Mouse (Mus musculus) gonadal fat pad, adult 2 months (tissue): ENCODE measurements around the gene Abr. TPM values are rescaled to one million over a fixed set of nuclear protein-coding genes. Genes with fewer than 3 reads are reported as not detected.

Experiments used
- DNase-seq: peaks from one replicate; pipeline ENCODE4 v3.0.0-alpha.2; 2012; ENCODE audit warnings: low read depth
- polyA plus RNA-seq: library from polyadenylated mRNA; depleted of rRNA; stranded (reverse); fragments of >200 nt; gene quantifications from 2 replicates; pipeline ENCODE4 v1.2.3, GENCODE M21; 2012

The Abr gene
- polyA plus RNA-seq, 1 experiment, result 39.9 TPM

GRCm38 (mm10) chr11:76569436-76569835, 52.7 kb downstream of the Abr start:
- DNase-seq, result no peak

GRCm38 (mm10) chr11:76566081-76566480, 56.0 kb downstream of the Abr start:
- no peak for DNase-seq

DNA sequence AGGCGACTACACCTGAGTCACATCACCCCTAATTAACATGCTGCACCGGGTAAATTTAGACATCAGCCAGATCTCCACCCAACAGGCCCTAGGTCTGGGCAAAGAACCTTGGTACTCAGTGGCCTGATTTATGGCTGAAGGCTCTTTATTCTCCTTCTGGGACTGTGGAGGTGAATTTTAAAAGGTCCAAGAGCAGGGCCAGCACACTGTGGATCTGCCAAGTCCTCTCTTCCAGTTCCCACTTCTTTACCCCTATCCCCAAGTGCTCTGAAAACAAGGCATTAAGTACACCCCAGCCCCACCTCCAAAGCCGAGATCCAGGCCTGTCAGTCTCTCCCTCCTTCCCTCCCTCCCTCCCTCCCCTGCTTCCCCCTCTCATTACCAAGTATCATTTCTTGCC, 59.5 kb downstream of the Abr start:
- DNase-seq, result no peak

DNA sequence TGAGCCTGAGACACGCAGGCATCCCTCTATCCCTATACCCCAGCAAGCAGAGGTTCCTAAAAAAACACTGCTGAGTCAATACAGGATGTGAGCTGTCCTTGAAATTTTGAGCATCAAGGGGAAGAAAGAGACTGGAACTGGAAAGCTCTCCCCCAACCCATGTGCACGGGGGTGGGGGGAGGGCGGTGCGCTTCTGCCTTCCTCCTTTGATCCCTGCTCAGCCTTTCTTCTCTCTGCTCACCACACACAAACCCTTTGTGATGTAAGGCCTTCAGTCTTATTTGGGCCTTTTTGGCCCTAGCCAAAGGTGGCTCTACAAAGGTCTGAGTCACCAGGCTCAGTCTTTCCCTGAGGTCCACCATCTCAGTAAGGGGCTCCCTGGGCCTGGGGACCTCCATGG, 59.9 kb downstream of the Abr start:
- no peak for DNase-seq

DNA sequence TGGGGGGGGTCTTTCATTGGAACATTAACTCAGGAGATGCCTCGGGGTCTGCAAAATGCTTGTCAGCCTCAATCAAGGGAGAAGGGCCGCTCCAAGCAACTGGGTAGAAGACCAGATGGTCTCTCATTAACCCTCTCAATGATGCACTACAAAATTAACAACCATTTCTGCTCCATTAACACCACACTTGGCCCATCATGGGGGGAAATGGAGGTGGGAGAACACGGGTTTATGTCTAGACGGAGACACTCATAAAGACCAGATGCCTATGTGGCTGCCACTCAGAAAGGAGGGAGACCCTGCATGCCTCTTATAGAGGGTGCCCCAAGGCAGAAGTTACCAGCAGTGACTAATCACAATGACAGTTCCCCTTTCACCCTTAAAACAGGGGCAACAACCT, 64.3 kb downstream of the Abr start:
- DNase-seq, result no peak

DNA sequence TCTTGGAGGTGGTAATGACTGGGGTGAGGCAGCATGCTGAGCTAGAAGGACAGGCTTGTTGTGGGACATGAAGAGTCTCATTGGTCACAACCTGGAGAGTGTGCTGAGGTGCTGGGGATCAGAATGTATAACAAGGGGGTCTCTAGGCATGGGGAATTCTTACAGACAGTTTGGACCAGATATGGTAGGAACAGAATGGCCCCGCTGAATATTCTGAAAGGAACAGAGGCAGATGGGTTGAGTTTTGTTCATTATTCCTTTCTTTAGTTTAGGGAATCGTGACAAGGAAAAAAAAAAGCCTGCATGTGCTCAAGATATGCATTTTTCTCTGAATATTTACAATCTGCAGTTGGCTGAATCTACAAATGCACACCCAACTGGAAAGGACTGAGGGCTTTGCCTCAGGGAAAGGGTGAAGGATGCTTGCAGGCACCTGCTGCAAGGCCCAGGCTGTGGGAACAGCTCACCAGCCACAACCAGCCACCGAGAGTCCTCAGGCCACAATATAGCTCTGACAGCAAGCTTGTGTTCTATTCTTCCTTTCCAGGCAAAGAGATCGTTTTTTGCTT, 73.9 kb downstream of the Abr start:
- DNase-seq, result no peak

DNA sequence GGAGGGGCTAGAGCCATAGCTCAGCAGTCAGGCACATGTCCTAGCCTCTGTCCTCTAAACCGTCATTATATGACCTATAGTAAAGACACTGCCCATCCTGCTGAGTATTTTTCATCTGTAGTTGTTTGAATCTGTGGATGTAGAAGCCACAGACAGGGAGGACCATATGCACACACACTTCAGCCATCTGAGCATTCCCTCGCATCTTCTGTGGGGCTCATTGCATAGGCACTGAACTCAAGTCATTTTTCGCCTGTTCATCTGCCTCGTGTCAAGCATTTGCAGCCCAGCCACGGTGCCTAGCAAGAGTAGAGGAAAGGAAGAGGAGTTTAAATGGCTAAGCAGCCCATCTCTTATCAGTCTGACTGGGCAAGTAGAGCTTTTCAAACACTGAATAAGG, 74.7 kb downstream of the Abr start:
- DNase-seq, result no peak

DNA sequence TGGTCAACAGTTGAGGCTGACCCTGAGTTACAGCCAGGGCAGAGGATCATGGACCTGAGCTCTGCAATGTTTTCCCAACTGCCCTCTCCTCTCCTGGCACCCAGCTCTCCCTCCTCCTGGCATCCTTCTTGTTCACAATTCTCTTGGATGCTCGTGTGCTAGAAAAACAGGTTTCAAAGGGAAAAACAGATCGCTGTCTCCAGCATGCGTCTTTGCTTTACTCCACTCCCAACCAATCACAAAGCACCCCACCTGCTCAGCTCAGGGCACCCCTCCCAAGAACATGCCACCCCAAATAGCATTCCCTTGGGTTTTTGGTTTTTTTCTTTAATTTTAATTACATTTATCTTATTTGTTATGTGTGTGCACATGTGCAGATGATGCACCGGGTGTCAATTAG, 75.7 kb downstream of the Abr start:
- DNase-seq, result no peak

DNA sequence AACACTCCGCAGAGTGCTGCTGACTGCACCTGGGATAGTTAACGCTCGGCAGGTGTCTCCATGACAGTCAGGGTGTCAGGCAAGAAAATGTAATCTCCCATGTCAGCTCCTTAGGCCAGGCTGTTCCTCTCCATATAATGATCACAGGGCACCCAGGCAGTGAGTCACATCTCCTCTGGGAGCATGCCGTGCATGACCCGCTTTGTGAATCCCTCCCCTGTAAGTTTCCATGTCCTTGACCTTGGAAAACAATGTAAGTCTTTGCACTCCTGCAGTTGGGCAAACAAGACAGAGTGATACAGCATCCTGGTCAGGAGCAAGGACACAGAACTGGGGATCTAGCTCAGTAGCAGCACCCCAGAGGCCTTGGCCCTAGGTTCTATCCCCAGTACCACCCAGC, 78.8 kb downstream of the Abr start:
- no peak for DNase-seq

- DNase-seq, result no peak
Measured at GRCm38 (mm10) chr11:76540973-76541372, 81.1 kb downstream of the Abr start.

DNA sequence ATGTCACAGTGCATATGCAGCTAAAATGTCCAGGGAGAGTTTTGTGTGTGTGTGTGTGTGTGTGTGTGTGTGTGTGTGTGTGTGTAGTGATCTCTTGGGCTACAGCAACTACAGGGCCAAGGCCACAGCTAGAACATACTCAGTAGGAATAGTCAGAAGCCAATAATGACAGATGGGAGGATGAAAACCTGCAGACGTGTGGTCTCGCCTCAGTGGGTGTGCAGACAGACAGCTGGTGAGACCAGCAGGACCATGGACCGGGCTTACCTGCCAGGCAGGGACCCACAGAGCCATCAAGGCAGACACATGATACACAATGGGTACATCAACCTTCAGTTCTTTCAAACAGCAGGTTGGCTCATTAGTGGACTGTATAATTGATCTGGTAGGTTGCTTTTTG, 84.7 kb downstream of the Abr start:
- DNase-seq, result no peak

DNA sequence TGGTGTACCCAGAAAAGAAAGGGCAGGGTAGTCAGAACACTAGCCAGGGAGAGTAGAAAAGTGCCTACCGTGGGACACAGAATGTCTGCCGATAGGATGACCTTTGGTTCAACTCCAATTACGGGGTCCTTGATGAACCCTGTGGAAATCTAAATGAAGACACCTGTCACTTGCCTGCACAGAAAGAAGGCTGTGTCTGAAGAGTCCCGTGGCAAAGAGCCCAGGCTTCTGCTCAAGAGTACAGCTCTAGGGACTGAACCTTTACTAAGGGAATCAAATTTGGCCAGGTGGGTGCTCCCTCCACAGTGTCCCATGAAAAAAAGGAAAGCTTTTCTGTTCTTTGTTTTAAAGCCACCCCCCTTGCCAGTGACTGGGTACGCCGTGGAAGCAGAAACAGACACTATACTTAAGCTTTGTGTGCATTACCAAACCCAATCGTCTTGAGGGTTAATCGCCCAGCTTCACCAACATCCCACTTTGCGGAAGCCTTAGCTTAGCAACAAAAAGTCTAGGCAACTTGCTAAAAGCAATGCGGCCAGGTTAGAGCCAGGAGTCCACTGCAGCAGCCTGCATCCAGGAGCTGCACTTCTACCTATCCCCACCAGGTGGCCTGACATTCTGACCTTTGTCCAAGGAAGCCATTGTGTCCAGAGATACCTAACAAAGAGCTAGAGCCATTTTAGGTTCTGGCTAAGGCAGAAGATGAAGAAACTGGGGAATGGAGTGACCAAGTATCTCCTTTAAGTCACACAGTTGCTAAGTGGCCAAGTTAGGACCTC, 85.3 kb downstream of the Abr start:
- no peak for DNase-seq

DNA sequence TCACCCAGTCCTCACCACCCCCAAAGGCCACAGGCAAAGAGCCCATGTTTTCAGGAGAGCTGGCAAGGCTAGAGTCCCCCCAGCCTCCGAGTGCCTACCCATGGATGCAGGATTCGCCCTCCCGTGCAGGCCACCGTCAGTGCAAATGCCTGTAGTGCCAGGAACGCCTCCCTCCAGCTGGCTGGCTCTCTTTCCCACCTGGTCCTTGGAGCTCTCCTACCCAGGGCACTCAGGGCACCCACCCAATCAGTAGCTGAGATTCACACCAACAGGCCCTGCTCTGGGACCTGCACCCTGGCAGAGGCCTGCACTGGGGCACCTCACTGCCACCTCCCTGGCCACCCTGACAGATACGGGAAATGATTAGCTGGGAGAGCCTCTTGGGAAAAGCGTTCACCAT, 90.1 kb downstream of the Abr start:
- no peak for DNase-seq

GRCm38 (mm10) chr11:76530966-76531678, 91.0 kb downstream of the Abr start:
- no peak for DNase-seq

DNA sequence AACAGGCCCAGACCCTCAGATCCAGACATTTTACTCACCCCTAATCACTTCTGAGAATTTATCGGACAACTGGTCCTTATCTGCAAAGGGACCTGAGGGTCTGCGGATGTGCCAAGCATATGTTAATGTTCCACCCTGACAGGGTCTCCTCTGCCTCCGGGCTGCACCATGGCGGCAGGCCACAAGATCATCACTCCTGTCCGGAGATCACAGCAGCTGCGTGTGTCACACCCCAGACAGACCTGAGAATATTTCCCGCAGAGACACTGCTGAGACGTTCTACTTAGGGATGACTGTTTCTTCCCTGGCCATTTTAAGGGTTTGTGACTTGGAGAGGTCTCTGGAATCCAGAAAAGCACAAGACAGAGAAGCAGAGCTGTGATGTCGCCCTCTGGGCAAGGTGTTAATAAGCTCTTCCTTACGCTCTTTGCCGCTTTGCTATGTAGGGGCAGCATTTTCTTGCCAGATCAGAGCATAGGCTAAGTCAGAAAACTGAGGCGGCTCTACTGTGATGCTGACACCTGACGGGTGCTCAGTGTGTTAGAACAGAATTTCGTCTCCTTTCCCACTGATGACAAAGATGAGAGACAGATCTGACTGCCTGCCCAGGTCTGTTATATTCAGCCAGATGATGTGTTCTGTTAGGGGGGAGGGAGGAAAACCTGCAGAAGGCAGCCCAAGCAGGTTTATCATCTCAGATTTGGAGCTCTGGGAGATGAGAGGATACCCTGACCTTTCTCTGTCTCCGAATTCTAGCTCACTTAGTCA, 91.8 kb downstream of the Abr start:
- DNase-seq, result no peak

- no peak for DNase-seq
Measured at GRCm38 (mm10) chr11:76529352-76530141, 92.6 kb downstream of the Abr start.

GRCm38 (mm10) chr11:76525646-76526351, 96.3 kb downstream of the Abr start:
- no peak for DNase-seq

GRCm38 (mm10) chr11:76524947-76525346, 97.2 kb downstream of the Abr start:
- DNase-seq, result no peak

- no peak for DNase-seq
Measured at GRCm38 (mm10) chr11:76523356-76523755, 98.8 kb downstream of the Abr start.

DNA sequence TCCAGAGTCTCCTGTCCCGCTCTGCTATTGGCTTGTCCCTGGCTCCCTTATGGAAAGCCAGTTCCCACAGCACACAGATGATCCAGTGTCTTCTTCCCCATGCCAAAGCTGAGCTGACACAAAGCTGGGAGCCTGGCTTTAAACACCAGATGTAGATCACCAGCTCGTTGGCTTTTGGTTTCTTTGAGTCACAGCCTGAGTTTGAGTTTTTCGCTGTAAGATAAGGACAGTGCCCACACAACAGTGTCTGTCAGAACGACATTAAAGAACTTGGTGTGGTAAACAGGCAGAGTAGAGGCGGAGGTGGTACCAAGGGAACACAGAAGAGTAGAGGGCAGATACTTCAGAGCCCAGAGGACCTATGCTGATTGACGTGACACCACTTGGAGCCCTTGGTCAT, 101.2 kb downstream of the Abr start:
- DNase-seq, result no peak

DNA sequence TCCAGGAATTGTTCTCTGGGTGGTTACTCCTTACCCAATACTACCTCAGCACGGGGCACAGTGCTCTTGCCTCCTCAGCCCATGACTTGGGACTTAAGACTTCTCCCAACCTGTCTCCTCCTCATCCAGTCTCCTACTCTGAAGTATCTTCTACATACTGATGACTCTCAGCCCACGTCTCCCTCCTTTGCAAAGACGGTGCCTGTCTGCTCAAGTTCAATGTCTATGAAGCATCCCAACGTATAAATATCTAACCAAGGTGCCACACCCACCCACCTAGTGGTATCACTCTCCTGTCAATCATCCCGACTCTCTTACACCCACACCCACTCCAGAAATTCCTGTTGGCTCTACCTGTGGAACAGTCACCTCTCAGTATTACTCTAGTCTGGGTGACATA, 103.5 kb downstream of the Abr start:
- no peak for DNase-seq
